Mouse (Mus musculus): ENCODE results near the gene Lipt2. TPM values are rescaled to one million over a fixed set of nuclear protein-coding genes. Genes with fewer than 3 reads are reported as not detected.
A peak's percentile ranks its signal among the peaks of the same experiment; 100 is the strongest.

Lipt2 gene
- total RNA-seq (2015; ENCODE audit: low replicate concordance) = not detected in 2 replicates
- total RNA-seq (2017; ENCODE audit: low replicate concordance) = not detected in 2 replicates

DNA sequence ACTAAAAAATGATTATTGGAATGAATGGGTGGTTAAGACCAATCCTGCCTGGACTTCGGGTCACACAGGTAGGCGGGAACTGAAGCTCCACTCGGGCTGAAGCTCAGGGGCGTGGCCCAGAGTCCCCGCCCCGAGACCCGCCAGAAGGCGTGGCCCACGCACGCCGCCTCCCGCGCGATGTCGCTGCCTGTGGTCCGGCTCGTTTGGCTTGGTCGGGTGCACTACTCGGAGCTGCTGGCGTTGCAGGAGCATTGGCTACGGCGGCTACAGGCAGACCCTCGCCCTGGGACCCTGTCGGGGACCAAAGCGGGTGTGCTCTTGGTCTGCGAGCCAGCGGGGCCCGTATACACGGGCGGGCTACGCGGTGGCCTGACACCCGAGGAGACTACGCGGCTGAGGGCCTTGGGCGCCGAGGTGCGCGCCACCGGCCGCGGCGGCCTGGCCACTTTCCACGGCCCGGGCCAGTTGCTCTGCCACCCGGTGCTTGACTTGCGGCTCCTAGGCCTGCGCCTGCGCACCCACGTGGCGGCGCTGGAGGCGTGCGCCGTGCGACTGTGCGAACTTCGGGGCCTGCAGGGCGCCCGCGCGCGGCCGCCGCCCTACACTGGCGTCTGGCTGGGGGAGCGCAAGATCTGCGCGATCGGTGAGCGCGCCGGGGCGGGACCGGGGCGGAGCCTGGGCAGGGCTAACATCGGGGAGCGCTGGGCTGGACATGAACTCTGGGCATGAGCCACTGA lies at the start of gene Lipt2:
Lipt2 (plus strand) TSS at position 173 of the 737 bp plus-strand sequence.
- peak; percentile 96 for ATAC-seq (replicated peaks; ENCODE audit: low FRiP score, poor library complexity, severe bottlenecking)

GRCm38 (mm10) chr7:100111506-100111905 lies 47.6 kb upstream of the Lipt2 start:
- ATAC-seq (replicated peaks; ENCODE audit: low FRiP score, poor library complexity, severe bottlenecking) = no peak

GRCm38 (mm10) chr7:100113821-100114220 lies 45.3 kb upstream of the Lipt2 start:
- 0 out of 2 replicates have a peak, but pooled peaks have one; percentile 19 for ATAC-seq (replicated peaks; ENCODE audit: low FRiP score, poor library complexity, severe bottlenecking)

- no peak for ATAC-seq (replicated peaks; ENCODE audit: low FRiP score, poor library complexity, severe bottlenecking)
Observed at GRCm38 (mm10) chr7:100114279-100114678, 44.8 kb upstream of the Lipt2 start.

GRCm38 (mm10) chr7:100120791-100121261 lies 38.3 kb upstream of the Lipt2 start:
- ATAC-seq (replicated peaks; ENCODE audit: low FRiP score, poor library complexity, severe bottlenecking) = peak; percentile 65

- ATAC-seq (replicated peaks; ENCODE audit: low FRiP score, poor library complexity, severe bottlenecking) = peak; percentile 89
Observed at GRCm38 (mm10) chr7:100121376-100121789, 37.7 kb upstream of the Lipt2 start, which contains the start of gene Pold3. Gene Pold3 (minus strand): TSS chr7:100121565.

- ATAC-seq (replicated peaks; ENCODE audit: low FRiP score, poor library complexity, severe bottlenecking) = no peak
Observed at GRCm38 (mm10) chr7:100123486-100123885, 35.6 kb upstream of the Lipt2 start.

DNA sequence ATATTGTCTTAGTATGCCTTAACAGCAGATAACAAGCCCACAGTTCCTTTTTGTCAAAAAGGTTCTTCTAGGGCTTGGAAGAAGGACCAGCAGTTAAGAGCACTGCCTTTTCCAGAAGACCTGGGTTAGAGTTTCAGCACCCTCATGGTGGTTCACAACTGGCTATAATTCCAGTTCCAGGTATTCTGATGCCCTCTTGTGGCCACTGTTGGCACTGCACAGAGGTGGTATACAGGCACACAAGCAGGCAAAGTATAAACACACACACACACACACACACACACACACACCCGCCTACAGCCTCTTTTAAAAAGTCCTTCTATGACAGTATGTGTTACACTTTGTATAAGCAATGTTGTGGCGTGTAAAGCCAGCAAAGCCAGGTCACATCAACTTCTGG lies 34.9 kb upstream of the Lipt2 start:
- no peak for ATAC-seq (replicated peaks; ENCODE audit: low FRiP score, poor library complexity, severe bottlenecking)

DNA sequence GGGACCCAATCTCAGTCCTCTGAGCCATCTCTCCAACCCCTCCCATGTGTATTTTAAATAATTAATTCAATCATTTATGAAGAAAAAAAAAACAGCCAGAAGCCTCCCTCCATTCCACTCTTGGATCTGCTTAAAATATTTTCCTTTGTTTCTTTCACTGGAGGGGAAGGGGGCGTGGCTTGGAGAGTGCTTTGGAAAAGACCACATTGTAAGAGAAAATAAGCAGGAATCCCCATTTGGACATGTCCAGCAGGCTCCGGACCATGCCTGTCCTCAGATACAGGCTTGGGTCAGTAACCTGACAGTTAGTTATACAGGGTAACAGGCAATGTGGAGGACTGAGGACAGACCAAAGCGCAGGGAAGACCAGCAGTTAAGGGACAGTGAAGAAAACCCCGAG lies 33.9 kb upstream of the Lipt2 start:
- no peak for ATAC-seq (replicated peaks; ENCODE audit: low FRiP score, poor library complexity, severe bottlenecking)

DNA sequence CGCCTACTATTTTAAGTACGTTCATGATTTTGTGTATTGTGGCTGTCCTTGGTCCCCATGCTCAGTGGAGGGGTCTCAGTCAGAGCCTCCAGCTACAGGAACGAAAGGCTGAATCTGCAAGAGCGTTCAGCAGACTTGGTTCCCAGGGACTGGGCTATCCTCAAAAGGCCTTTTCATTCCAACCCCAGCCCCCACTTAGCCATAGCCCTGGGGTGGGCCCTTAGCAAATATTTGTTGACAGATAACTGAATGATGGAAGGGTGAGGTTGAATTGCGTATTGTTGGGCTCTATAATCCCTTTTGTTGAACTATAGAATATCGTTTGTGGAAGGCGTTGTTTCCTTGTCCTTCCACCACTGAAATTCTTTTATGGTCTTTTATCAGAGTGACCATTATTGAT lies 32.6 kb upstream of the Lipt2 start:
- ATAC-seq (replicated peaks; ENCODE audit: low FRiP score, poor library complexity, severe bottlenecking) = no peak

DNA sequence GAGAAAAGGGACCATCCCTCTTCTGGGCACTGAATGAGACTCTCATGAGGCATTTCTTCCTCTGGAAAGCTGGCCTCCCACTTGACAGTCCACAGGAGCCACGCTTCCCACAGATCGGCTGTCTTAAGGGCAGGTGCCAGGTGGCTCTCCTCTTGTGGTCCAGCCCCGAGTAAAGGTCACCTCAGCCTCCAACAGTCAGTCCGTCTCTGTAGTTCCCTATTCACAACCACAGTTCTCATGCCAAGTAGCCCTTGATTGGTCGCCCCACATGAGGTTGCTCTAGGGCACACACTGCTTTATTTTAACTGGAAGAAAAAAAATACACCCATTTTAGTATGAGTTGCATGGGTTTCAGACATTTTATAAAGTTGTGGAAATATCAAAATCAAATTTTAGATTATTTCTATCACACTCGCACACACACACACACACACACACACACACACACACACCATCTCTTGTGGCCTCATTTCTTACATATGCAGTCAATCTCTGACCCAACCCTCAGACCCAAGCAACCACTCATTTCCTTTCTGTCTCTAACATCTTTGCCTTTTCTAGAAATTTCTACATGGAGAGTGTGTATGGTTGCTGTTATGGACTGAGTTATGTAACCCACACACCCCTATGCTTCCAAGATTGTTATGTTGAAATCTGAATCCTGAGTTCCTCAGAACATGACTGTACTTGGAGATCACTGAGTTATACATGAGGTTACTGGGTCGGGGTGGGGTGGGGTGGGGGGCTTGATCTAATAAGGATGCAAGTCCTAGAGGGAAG lies 30.6 kb upstream of the Lipt2 start:
- no peak for ATAC-seq (replicated peaks; ENCODE audit: low FRiP score, poor library complexity, severe bottlenecking)

GRCm38 (mm10) chr7:100130592-100130991 lies 28.5 kb upstream of the Lipt2 start:
- ATAC-seq (replicated peaks; ENCODE audit: low FRiP score, poor library complexity, severe bottlenecking) = no peak

DNA sequence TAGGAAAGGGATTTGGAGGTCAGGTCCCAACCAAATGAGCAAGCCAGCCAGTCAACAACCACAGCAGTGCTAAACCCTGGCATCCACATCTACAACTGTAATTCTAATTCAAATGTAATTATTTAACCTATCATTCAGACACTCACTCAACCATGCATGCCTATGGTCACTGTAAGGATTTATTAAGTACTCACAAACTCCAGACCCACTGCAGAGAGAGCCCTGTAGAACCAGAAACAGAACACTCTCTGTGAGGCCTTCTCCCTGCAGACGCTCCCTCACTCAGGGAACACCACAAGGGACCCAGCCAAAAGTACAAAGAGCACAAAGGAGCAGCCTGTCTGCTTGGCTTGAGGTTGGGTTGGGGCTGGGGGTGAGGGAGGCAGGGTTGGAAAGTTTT lies 26.7 kb upstream of the Lipt2 start:
- ATAC-seq (replicated peaks; ENCODE audit: low FRiP score, poor library complexity, severe bottlenecking) = no peak

- ATAC-seq (replicated peaks; ENCODE audit: low FRiP score, poor library complexity, severe bottlenecking) = no peak
Observed at GRCm38 (mm10) chr7:100137038-100137437, 22.0 kb upstream of the Lipt2 start.

DNA sequence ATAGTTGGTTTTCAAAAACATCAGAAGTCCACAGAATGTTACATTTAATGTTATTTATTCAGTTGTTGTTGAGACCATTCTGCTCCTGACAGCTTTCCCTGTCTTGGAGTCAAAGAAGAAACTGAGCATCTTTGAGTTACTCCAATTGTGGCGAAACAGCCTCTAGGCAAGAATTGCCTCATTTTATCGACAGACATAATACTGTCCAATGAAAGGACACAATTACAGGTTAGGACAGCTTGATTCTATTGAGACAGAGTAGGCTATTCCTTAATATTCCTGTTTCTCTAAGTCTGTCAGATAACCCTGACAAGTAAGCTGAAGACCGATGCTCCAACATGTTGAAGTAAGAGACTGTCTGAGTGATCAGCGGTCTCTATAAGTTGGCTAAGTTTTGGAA lies 21.0 kb upstream of the Lipt2 start:
- no peak for ATAC-seq (replicated peaks; ENCODE audit: low FRiP score, poor library complexity, severe bottlenecking)

GRCm38 (mm10) chr7:100140591-100140990 lies 18.5 kb upstream of the Lipt2 start:
- ATAC-seq (replicated peaks; ENCODE audit: low FRiP score, poor library complexity, severe bottlenecking) = no peak

DNA sequence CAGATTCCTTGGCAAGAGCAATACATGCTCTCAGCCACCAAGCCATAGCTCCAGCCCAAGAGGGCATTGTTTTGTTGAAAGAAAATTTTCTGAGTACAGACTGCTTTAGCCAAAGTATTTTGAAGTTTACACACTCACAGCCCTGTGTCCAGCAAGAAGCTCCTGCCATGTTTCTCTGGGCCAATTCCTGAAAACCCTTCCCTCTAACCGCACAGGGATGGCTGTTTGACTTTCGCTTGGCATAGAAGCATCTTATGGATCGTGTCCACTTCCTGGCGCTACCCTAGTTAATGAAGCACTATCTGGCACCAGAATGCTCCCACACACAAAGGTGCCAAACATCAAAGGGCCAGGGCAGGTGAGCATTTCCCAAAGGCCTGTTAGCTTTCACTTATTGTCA lies 10.5 kb upstream of the Lipt2 start:
- ATAC-seq (replicated peaks; ENCODE audit: low FRiP score, poor library complexity, severe bottlenecking) = no peak

- no peak for ATAC-seq (replicated peaks; ENCODE audit: low FRiP score, poor library complexity, severe bottlenecking)
Observed at GRCm38 (mm10) chr7:100150086-100150485, 9.0 kb upstream of the Lipt2 start.

GRCm38 (mm10) chr7:100150626-100151025 lies 8.5 kb upstream of the Lipt2 start:
- ATAC-seq (replicated peaks; ENCODE audit: low FRiP score, poor library complexity, severe bottlenecking) = no peak

DNA sequence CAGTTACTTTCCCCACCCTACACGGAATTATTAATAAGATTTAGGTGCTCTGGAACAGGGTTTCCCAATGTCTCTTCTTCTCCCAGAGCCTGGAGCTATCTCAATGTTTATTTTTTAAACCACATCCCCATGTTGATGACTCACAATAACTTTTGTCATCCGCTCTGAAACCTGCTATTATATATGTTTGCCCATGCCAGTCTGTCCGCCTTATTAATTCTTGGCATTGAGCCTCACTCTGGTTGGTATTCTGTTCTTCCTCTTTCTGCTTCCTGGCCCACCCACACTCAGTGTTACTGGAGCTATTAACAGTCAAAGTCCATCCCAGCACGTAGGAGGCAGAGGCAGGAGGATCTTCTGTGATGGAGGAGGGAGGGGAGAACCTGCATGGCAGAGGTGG lies 1.4 kb upstream of the Lipt2 start:
- no peak for ATAC-seq (replicated peaks; ENCODE audit: low FRiP score, poor library complexity, severe bottlenecking)

GRCm38 (mm10) chr7:100160006-100160405 lies 929 bp downstream of the Lipt2 start:
- ATAC-seq (replicated peaks; ENCODE audit: low FRiP score, poor library complexity, severe bottlenecking) = no peak

Measured in erythroid progenitor cell, adult 5-6 weeks (primary cell).